Mouse (Mus musculus): ENCODE measurements around the gene Dock11.
A peak's percentile ranks its signal among the peaks of the same experiment; 100 is the strongest.

Dock11 gene

DNA sequence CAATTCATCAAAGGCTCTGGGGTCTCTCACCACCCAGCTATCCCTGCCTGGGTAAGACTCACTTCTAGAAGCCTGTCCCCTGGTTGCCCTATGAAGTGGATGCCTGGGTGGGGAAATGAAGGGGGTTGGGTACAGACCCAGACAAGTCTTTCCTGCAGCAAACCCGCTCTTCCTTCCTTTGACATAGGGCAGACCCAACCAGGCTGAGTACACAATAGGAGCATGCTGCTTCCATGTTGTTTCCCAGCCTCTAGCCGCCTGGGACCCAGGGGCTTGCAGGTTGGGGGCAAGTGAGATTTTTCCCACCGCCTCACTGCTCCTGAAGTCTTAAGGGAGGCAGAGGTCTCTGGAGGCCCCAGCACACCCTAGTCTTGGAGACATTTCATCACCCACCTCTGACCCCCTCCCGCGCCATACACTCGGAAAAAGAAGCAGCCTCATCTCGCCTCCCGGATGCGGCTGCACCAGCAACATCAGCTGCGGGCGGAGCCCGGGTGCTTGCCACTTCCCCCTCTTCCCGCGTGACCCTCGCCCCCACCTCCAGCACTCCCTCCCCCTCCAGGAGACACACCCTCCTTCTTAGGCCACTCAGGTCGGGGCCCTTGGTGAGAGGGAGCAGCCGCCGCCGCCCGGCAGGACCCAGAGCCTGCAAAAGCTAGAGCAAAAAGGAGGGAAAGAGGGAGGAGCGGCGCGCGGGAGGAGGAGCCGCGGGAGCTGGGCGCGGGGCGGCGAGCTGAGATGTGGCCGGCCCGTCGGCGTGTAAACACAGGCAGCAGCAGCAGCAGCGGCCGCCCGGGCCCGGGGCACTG lies at the start of gene Dock11:
TSS of gene Dock11 (plus strand) at position 746 of the 809 bp plus-strand sequence.
- peak; percentile 83 to 86 for DNase-seq (ENCODE audit: low spot score in 2 of 2)

DNA sequence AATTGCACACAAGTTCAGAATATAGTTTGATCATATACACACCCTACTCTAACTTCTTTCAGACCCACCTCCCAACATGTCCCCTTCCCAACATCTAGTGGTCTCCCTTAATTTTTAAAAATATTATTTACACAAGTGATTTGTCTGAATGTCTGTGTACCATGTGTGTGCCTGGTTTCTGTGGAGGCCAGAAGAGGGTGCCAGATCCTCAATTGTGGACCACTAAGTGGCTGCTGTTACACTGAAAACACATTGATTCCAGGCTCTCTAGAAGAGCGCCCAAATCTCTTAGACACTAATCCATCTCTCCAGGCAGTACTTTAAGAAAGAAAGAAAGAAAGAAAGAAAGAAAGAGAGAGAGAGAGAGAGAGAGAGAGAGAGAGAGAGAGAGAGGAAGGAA lies 8.9 kb upstream of the Dock11 start:
- DNase-seq (ENCODE audit: low spot score in 2 of 2), result no peak

DNA sequence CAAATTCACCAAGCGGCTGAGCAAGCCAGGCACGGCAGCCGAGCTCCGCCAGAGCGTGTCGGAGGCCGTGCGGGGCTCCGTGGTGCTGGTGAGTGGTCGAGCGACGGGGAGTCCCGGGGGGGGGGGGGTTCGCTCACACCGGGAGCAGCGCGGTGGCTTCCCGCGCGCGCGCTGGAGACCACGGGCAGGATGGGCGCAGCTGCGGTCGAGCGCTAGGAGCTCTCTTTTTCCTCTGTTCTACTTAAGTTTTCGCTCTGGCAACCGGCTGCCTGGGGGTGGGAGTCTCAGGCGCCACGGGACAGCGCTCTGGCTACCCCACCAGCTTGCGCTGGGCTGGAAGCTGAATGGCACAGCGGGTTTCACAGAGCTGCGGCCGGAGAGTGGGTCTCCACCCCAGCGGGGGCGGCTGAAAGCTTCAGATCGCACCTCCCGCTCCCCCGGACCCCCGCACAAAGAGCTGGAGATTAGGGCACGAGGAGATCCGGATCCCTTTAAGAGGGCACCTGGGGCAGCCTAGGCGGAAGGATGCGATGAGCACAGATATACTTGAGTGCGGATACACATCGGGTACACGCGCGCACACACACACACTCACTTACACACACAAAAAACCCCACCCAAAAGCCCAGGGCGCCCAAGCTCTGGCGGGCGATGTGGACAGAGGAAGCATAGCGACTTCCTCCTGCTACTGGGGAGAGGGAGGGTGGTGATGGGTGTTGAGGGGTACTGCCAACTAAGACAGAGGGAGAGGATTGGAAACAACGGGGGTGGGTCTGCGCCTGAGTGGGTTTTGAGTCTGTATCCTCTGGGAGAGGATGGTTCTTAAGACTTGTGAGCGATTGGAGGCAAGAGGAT lies 540 bp downstream of the Dock11 start:
- peak; percentile 73 to 76 for DNase-seq (ENCODE audit: low spot score in 2 of 2)

DNA sequence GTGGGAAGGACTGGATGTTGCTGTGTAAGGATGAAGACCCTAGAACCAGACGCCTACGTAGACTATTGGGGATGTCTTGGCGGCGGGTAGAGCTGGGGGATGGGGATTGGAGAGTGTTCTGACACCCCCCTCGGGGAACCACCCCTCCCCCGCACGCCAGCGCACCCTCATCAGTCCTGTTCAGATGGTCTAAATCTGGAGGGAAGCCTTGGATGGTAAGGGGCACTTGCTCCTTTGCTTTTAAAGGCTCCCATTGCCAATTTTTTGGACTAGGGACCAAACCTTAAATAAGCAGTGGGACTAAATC lies 1.1 kb downstream of the Dock11 start:
- no peak for DNase-seq (ENCODE audit: low spot score in 2 of 2)

DNA sequence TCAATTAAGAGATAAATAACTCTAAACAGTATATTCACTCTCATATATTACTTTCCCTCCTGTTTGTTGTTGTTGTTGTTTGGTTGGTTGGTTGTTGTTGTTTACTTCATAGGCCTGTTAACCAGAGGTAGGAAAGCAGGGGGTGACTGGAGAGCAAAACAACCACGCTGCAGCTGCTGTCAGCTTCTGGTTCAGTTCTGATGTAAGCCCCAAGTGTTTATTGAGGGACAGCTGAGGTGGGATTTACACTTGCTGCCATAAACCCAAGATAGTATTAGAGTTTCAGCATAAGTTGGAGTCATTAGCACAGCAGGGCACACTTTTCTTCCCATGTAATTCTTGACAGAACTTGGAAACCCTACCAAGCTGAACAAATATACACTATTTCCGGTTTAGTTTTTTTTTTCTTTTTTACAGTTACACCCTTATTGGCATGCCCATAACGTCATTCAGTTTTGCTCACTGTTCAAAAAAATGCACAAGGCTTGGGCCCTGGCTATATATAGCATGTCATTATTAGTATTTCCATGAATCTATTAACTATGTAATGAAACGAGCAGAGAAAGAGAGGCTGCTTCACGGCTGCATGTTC lies 3.0 kb downstream of the Dock11 start:
- no peak for DNase-seq (ENCODE audit: low spot score in 2 of 2)

DNA sequence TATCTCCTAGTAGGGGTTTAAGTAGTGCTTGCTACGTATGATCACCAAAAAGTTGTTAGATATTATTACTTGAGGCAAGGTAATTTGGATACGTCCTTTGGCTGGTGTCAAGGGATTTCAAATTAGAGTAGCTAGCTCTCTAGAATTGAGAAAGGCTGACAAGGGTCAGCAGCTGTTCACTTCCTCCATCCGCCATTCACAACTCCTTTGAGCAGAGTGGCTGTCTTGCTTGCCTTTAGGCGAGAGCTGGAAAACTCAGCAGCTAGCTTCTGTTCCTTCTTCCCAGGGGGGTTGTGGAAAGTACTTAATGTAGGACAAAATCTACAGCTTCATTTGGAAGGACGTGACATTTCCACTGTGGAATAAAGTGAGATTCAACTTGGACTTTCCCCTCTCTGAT lies 3.7 kb downstream of the Dock11 start:
- no peak for DNase-seq (ENCODE audit: low spot score in 2 of 2)

DNA sequence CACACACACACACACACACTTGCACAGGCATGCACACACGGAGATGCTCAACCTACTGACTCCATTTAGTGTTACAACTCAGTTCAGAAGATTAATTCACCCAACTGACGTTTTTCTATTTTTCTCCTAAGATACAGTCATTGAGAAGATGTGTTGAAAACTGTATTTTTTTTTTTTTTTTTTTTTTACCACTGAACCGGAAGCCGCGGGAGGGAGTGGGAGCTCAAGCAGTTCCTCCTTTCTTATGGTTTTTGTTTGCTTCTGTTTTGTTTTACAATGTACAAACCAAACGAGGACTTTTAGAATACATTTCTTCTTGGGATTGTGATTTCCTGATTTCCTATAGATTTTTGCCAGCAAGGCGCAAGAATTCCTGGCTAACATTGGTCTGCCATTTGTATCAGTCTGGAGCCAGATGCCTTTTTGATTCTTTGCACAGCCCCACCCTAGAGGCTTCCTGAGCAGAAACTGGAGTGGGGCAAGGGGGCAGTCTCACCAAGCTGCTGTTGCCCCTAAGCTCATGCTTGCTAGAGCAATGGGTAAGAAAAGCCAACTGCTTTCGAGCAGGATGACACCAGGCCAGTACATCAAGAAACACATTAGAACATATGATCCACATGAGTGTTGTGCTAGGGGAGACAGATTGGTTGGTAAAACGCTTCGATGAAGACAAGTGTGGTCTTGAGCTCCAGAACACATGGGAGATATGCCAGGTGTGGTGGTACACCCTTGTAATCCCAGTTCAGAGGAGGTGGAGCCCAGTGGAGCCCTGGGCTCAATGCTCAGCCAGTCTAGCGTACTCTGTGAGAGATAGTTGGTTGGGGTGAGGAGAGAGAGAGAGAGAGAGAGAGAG lies 9.2 kb downstream of the Dock11 start:
- peak; percentile 31 to 34 for DNase-seq (ENCODE audit: low spot score in 2 of 2)

DNA sequence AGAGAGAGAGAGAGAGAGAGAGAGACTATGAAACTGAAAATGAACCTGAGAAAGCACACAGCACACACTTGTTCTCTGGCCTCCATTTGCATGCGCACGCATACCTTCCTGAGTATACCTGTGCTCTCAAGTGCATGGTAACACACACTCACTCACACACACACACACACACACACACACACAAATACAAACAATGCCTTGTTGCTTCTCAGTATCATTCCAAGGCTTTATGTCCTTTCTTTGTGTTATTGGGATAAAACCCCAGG lies 9.8 kb downstream of the Dock11 start:
- DNase-seq (ENCODE audit: low spot score in 2 of 2), result peak; percentile 6 to 14

DNA sequence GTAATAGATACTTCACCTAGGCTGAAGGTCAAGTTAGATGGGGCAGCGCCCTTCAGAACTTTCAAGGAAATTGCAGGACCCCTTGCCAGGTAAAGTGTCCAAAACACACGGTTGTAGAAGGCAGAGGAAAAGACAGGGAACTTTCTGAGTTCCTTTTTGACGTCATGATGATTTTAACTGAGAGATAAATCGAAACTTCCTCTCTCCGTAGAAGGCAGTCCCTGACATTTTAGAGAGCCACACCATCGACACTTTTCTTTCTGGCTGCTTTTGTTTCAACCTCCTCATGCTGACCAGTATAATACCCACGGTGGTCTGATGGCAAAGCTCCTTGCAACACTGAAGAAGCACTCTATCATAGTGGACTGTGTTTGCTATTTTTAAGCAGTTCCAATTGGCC lies 15.7 kb downstream of the Dock11 start:
- no peak for DNase-seq (ENCODE audit: low spot score in 2 of 2)

DNA sequence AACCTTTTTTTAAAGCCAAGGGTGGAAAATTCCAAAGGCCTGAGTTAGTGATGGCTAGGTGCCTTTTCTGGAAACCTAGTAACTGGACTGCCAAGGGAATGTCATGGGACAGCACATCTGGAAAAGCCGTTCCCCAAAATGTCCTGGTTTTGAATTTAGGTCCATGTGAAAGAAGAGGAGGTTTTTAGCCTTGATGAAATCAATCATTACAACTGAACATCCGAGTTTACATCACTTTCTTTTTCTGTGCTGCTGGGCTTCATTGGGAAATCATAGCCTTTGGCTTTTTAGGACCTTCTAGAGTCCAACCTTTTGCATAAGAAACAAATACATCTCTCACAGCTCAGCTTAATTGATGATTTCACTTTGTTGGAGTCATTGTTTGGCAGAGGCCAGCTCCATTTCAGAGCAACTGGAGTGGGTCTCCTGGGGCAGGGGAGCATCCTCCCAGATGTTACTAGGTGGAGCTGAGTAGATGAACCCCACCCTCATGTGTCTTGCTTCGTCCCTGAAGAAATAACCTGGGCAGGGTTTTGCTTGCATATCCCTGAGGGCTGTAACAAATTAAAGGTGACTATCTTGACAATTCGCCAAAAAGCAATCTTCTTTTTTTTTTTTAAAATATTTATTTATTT lies 18.2 kb downstream of the Dock11 start:
- DNase-seq (ENCODE audit: low spot score in 2 of 2), result no peak

DNA sequence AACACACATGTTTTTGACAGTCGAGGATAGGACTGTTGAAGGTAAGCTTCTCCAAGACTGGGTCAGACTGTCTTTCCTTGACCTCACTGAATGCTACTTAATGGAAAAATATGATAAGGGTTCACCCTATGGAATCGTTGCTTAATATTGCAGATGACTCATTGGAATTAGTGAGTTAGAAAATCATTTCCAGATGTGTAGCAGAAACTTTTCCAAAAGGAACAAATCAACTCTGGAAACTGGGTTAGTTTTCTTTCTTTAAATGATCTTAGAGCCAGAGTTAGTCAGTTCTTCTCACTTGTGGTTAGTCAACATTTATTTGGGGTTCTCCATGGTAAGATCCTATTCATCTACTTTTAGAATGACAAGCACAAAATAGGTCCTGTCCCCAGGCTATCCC lies 30.9 kb downstream of the Dock11 start:
- DNase-seq (ENCODE audit: low spot score in 2 of 2), result no peak

DNA sequence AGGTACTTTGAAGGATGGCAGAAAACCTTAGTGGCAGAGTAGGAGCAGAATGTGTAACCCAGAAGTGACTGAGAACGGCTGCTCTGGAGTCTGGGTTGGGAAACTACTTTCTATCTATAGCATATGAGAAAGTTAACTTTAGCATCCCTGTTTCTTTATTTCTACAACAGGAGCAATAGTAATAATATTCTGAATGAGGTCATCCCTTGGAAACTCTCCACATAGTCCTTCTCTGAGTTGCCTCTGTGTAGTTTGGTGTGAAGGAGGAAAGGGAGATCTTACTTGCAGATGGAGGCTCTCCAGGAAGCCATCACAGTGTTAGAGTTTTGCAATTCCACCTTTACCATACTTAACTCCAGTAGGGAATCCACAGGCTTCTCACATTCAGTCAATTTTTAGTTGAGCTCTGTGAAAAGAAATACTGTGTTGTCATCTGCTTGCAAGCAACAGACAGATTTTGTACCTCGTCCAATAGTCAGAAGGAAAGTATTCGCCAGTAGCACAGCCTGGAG lies 31.5 kb downstream of the Dock11 start:
- DNase-seq (ENCODE audit: low spot score in 2 of 2), result no peak

DNA sequence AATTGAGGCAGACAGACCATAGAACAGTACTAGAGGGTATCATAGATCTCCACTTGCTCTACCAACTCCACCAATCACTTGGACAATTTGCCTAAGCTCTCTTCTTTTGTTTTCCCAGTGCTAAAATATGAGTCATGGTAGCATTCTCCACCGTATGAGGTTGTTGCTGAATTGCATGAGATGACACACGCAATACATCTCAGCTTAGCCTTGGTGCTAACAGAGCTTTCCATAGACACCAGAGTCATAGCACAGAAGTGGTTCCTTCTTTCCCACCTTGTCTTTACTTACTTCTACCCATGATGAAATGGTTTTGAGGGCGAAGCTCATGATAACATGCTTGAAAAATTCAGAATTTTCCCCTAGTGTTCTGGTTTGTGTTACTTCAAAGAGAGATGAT lies 33.3 kb downstream of the Dock11 start:
- no peak for DNase-seq (ENCODE audit: low spot score in 2 of 2)

DNA sequence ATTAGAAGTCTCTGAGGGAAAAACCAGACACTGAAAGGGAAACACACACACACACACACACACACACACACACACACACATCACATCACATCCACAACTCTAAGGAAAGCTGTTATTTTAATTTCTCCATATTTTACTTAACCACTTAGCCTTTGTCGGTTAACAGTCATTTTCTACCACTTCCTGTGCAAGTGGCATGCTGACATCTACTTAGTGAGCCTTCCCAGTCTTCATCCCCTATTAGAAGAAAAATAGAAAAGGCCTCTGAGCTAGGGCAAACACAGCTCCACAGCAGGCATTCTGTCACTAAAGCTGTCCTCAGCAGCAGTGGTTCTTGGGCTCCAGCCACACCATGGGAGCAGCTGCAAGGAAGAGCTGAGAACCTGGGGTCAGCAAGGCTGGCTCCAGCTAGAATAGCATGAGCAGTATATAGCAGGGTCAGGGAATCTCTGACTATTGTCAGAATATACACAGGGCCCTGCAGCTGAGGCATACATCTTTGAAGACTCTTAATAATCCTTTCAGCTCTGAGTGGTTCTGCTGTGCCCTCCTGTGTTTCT lies 36.2 kb downstream of the Dock11 start:
- no peak for DNase-seq (ENCODE audit: low spot score in 2 of 2)

DNA sequence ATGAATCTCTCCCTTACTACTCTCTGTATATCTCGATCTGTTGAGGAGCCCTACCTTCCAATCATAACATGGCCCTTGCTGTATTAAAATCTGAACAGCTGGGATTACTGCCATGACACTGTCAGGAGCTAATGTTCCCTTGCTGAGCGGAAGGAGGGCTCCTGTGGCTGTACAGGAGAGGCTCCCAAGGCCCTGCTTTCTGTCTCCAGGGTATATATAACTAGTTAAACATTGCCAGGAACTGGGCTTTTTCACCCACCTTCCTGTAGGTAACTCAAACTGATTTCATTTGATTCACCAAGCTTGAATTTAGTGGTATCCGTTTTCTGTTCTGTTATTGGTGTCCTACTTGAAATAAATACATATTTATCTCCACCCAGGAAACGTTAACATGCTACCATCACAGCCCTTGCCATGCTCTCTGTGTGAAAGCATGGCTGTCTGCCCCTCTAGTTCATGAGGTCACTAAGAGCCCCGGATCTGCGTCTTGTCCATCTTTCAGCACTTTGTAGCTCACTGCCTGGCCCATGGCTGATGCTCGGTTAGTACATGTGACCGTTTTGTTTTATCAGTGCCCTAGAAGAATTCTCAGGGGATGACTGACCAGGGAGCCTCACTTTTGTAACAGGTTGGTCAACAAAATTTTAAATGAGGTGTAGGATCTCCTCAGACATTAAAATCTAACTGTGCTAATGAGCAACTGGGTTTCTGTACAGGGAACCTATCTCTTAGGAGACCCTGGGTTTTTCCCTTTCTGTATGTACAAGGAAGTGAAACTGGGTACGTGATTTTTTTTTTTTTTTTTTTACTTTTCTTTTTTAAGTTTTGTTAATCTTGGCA lies 41.7 kb downstream of the Dock11 start:
- DNase-seq (ENCODE audit: low spot score in 2 of 2), result peak in 1 of 2 experiments; percentile 12

DNA sequence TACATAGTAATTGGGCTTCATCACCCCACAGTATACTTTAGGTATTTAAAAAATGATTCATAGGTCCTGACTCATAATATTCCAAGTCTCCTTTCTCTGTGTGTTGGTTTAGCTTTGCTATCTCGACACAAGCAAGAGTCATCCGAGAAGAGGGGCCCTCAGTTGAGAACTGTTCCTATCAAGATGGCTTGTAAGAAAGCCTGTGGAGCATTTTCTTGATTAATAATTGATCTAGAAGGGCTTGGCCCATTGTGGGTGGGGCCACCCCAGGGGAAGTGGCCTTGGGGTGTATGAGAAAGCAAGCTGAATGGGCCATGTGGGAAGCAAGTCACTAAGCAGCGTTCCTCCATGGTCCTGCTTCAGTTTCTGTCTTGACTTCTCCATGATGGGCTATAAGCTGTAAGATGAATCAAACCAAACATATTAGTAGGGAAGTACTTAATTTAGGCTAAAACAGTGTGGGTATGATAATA lies 42.3 kb downstream of the Dock11 start:
- DNase-seq (ENCODE audit: low spot score in 2 of 2), result peak; percentile 20 to 34

DNA sequence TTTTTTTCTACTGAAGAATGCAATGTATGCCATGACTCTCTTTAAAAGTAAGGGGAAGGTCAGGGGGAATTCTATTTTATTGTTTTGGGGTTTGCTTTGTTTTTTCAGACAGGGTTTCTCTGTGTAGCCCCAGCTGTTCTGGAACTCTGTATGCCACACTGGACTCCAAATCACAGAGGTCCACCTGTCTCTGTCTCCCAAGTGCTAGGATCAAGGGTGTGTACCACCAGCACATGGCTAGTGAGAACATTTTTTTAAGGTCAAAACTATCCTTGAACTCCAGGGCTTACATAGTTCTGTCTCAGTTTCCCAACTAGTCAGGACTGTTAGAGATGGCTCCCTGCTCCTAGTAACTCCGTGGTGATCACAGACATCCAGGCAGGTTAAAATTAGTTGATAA lies 43.3 kb downstream of the Dock11 start:
- no peak for DNase-seq (ENCODE audit: low spot score in 2 of 2)

DNA sequence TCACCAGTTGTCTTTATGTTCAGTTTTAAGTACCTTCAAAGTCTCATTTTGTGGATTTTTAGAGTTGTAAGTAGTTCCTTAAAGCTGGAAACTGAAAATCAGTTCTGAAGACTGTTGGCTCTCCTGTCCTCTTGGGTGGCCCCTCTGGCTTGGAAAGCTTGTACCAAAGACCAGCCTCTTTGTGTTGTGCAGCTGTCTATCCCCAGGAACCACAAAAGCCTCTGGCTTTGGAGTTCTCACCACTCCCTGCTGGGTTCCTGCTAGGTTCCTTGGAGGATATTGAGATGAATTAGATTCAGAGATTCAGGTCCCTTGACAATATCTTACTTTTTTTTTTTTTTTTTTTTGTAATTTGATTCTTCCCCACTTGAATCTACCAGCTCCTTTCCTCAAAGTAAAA lies 44.3 kb downstream of the Dock11 start:
- no peak for DNase-seq (ENCODE audit: low spot score in 2 of 2)

DNA sequence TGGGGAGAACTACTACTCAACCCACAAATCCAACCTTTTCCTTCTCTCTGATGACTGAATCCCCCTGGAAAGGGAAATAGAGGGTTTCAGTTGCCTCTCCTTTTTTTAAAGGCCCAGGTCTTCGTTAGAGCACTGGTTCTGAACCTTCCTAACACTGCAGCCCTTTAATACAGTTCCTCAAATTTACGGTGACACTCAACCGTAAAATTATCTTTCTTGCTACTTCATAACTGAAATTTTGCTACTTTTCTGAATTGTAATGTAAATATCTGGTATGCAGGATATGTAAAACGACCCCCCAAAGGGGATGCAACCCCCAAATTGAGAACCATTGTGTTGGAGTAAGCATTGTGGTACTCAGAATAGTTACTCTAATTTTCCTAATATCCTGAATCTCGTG lies 49.5 kb downstream of the Dock11 start:
- DNase-seq (ENCODE audit: low spot score in 2 of 2), result no peak

DNA sequence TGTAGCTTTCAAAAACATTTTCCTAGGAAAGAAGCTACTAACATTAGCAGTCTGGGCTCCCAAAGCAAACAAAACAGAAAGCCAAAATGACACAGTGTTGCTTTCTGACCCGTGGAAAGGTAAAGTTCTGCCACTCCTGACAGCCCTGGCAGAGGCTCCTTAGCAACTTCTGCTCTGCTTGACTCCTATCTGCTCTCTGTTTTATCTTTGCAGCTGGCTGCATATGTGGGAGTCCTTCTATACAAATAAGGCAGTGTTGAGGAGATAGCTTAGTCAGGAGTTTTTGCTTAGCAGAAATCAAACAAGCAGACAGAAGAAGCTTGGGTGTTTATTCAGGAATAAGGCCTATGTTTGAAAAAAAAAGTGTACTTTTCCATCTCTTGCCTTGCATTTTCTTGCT lies 57.8 kb downstream of the Dock11 start:
- DNase-seq (ENCODE audit: low spot score in 2 of 2), result no peak
